Mouse (Mus musculus) midbrain, embryonic 16.5 days (tissue): ENCODE data around the gene Colca2. TPM values are rescaled to one million over a fixed set of nuclear protein-coding genes. Genes with fewer than 3 reads are reported as not detected.

ENCODE experiments used
- ATAC-seq: fragments of 200-750 bp; cut with Nextera tagmentation; 2 replicates; pipeline ENCODE4 v1.8.0; 2017; ENCODE audit warnings: moderate TSS enrichment
- H3K27ac ChIP-seq: fragments of 300-500 bp; sonication (generic); 2 replicates; pipeline ENCODE4 v1.5.1; 2014; ENCODE audit warnings: mild to moderate bottlenecking, low read length, mixed read lengths
- H3K27me3 ChIP-seq: fragments of 300-500 bp; sonication (generic); 2 replicates; pipeline ENCODE4 v1.6.1; 2014; ENCODE audit warnings: low read depth, low read length, mixed read lengths; ENCODE audit not compliant: control insufficient read depth, insufficient read depth
- H3K36me3 ChIP-seq: fragments of 300-500 bp; sonication (generic); 2 replicates; pipeline ENCODE4 v1.6.1; 2014; ENCODE audit warnings: mild to moderate bottlenecking, low read length, moderate library complexity, mixed read lengths; ENCODE audit not compliant: control insufficient read depth, insufficient read depth
- H3K4me1 ChIP-seq: fragments of 300-500 bp; sonication (generic); 2 replicates; pipeline ENCODE4 v1.6.1; 2014; ENCODE audit warnings: mild to moderate bottlenecking, low read length, mixed read lengths; ENCODE audit not compliant: control insufficient read depth, insufficient read depth
- H3K4me2 ChIP-seq: fragments of 300-500 bp; sonication (generic); 2 replicates; pipeline ENCODE4 v1.6.1; 2014; ENCODE audit warnings: mild to moderate bottlenecking, low read length, mixed read lengths
- H3K4me3 ChIP-seq: fragments of 300-500 bp; sonication (generic); 2 replicates; pipeline ENCODE4 v1.5.1; 2014; ENCODE audit warnings: low read depth, mild to moderate bottlenecking, low read length, moderate library complexity, mixed read lengths
- H3K9ac ChIP-seq: fragments of 300-500 bp; sonication (generic); 2 replicates; pipeline ENCODE4 v1.6.1; 2014; ENCODE audit warnings: low read depth, low read length, mixed read lengths
- H3K9me3 ChIP-seq: fragments of 300-500 bp; sonication (generic); replicated peaks from 2 replicates; pipeline ENCODE4 v1.6.1; 2014; ENCODE audit warnings: mild to moderate bottlenecking, low read length, mixed read lengths; ENCODE audit not compliant: control insufficient read depth, poor library complexity, severe bottlenecking
- WGBS: fragments of 180-500 bp; shearing (Covaris S2); extraction: QIAGEN DNeasy Blood & Tissue Kit; methylation state at CpG from one replicate; pipeline ENCODE4 v1.1.7; 2014; 5-methylcytosine and 5-hydroxymethylcytosine counted together
- polyA plus RNA-seq: library from polyadenylated mRNA; unstranded; fragments of >200 nt; fragmentation: Nextera tagmentation; extraction: Ambion mirVana; gene quantifications from 2 replicates; pipeline ENCODE4 v1.2.1, GENCODE M21; 2015

The Colca2 gene
- 0.38 and 0.55 TPM in 2 replicates for polyA plus RNA-seq

DNA sequence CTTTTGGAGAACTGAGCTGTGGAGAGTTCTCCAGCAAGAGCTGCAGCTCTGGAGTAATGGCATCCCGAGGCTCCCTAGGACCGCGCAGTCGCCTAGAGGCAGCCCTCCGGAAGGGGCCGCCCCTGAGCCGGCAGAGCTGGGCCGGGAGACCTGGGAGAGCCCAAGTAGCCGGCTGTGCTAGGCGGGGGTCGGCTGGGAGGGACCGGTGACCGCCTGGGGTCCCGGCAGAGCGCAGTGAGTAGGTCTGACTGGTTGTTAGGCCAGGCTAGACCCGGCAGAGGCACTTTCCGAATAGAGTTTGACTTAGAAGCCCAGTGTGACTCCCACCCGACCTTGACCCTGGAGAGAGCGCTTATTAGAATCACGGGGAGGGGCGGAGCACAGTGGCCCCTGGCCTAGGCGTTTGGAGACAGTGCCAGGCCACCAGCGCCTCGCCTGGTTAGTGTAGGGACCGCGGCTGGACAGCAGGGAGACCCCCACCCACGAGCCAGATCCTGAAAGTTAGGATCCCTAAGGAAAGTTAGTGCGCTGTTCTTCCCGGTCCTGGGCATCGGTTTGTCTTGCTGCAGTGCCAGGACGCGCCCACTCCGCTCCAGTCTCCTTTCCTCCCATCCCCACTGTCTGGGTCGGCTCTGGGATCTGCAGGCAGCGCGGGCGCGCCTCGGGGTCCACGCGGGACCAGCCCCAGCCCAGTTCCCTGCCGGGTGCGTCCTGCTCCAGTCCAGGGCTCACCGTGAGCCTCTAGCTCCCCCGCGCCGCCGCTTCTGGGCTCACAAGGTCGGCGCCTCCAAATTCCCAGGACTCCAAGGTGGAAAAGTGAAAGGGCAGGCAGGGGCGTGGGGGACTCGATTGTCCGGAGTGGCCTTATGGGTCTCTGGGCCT, at the start of gene Colca2:
TSS of gene Colca2 (minus strand) at position 70 of the 882 bp plus-strand sequence.
- H3K27ac ChIP-seq: no peak within 1 kb of the TSS
- peak within 1 kb of the TSS; percentile 42 for H3K4me3 ChIP-seq
- H3K9me3 ChIP-seq: no peaks in the 10 kb centered on the region
- H3K36me3 ChIP-seq: no peaks in the 10 kb centered on the region
- peaks cover 26% of the 10 kb centered on the region for H3K27me3 ChIP-seq
- ATAC-seq: peak; percentile 96
- peak within 1 kb of the TSS; percentile 82 for H3K4me2 ChIP-seq
- under 1% methylated on average over 53 of the region's 53 CpGs for WGBS
- peaks cover 15% of the 10 kb centered on the region; the same call in 1 of the 2 replicates for H3K4me1 ChIP-seq
- peak within 1 kb of the TSS; percentile 58 for H3K9ac ChIP-seq

DNA sequence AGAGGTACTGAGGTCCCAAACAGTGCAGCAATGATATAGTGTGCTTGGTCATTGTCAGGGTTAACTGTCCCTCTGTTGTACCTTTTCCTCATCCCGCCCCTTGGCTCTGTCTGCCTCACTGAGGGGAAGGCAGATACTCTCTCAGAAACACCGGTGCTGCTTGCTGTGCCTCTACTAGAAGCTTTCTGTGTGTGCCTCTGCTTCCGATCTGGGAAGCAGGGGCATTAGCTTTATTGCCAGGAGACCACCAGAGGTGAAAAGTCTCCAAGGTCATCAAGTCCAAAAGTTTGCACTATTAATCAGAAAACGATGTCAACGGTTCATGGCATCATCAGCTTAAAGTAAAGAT, 49.2 kb upstream of the Colca2 start:
- Histone ChIP-seq H3K4me2 (no peak overlapping the region), H3K9me3 (no peaks in the 10 kb centered on the region), H3K27ac (no peak overlapping the region), H3K27me3 (no peaks in the 10 kb centered on the region), H3K9ac (no peak overlapping the region), H3K4me1 (no peaks in the 10 kb centered on the region), H3K4me3 (no peak overlapping the region), H3K36me3 (no peaks in the 10 kb centered on the region)
- no peak for ATAC-seq
- 86% methylated on average over 5 of the region's 5 CpGs for WGBS

DNA sequence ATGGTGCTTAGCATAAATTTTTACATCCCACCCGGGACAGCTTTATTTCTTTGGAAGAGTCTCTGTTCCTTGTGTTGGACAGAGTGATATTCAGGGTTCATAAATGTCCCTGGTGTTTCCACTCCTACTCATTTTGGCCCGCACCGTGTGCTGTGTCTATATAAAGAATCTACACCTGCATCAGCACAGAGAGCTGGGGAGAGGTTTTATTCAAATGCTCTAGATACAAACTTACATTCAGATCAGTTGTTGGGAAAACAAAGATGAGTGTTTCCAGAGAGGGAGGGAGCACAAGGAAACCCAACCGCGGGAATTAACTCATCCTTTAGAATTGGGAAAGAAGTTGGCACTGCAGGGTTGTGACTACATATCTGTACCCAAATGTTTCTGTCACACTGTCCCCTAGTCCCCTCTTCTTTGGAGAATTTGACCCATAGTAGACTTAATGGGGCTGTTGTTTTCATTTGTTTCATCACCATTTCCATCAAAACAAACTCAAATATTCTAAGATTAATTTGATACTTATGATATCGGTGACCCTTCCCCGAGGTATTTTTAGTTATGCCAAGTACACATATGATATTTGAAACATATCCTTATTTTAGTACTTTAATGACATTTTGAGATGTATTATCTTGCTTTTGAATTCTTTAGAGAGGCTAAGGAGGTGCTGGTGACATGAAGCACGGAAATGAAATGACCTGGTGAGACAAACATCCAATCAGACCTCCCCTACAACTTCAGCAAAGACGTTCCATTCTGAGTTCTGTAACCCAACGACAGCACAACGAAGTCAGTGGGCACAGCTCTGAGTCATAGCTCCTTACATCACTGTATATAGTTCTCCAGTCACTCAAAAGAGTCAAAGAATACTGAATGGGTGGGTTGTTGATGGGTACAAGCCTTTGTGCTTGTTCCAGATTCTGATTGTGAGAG, 48.5 kb upstream of the Colca2 start:
- Histone ChIP-seq H3K4me1 (no peaks in the 10 kb centered on the region), H3K9ac (no peak overlapping the region), H3K9me3 (no peaks in the 10 kb centered on the region), H3K27ac (no peak overlapping the region), H3K4me3 (no peak overlapping the region), H3K36me3 (no peaks in the 10 kb centered on the region), H3K27me3 (no peaks in the 10 kb centered on the region), H3K4me2 (no peak overlapping the region)
- no peak for ATAC-seq
- 87% methylated on average over 11 of the region's 11 CpGs for WGBS

DNA sequence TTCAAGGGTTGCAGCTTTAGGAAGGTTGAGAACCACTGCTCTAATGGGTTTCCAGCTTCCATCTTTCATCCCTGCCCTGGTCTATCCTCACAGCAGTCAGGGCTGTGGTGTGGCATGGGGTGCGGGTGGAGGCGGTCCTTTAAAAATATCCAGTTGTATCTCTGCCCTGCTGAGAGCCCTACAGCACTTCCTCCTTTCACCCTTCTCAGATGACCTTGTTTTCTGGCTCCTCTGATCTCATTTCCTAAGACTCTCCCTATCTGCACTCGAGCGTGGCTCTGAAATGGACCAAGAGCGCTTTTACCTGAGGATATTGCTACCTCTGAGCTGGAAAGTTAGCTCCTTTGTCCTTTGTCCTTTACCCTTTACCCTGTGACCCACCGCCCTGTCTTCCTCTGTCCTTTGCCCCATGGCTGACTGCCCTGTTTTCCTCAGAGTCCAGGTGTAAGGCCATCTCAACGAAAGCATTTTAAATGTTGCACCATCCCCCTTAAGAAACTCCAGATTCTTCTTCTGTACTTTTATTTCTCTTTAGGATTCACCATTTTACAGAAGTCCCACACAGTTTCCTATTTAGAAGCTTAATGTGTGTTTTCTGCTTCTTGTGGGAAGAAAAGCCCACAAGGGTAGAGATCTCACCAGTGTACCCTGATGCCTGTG, 46.2 kb upstream of the Colca2 start:
- H3K4me1 ChIP-seq: no peaks in the 10 kb centered on the region
- H3K9ac ChIP-seq: no peak overlapping the region
- no peak overlapping the region for H3K4me3 ChIP-seq
- ATAC-seq: no peak
- no peaks in the 10 kb centered on the region for H3K27me3 ChIP-seq
- H3K27ac ChIP-seq: no peak overlapping the region
- H3K9me3 ChIP-seq: no peaks in the 10 kb centered on the region
- 89% methylated on average over 7 of the region's 7 CpGs for WGBS
- no peaks in the 10 kb centered on the region for H3K36me3 ChIP-seq
- H3K4me2 ChIP-seq: no peak overlapping the region

DNA sequence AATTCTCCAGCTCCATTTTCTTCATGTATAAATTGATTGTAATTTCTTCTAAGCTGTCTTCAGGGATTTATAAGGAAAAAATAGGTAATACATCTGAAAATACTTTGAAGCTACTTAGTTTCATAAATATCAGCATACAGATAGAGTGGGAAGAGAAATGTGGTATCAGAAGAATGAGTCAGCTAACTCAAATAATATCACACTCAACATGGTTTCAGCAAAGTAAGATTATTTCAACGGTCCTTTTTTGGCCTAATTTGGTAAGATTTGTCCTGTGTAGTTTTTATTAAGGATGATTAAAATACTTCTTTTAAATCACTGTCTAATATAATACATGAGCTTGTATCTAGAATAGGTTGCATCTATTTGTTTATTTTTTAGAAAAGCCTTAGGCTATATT, 41.7 kb upstream of the Colca2 start:
- H3K36me3 ChIP-seq: no peaks in the 10 kb centered on the region
- H3K27me3 ChIP-seq: no peaks in the 10 kb centered on the region
- 85% methylated on average over 1 of the region's 1 CpGs for WGBS
- H3K9me3 ChIP-seq: no peaks in the 10 kb centered on the region
- H3K4me2 ChIP-seq: no peak overlapping the region
- no peak overlapping the region for H3K9ac ChIP-seq
- no peak overlapping the region for H3K4me3 ChIP-seq
- H3K27ac ChIP-seq: no peak overlapping the region
- no peak for ATAC-seq
- no peaks in the 10 kb centered on the region for H3K4me1 ChIP-seq

DNA sequence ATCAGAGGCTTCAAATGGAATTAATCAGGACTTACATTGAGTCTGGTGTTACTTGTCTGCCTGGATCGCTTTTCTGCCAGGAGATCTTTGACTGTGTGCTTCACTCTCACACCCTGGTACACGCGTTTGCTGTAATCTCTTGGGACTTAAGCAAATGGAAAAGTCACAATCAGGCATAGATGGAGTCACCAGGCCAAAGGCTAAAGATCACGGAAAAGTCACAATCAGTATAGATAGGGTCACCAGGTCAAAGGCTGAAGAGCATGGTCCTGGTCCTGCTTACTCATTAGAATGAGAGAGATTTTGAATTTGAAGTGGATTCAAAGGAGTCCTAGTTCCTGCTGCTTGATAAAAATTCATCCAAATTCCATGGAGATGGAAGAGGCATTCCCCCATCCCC, 39.9 kb upstream of the Colca2 start:
- Histone ChIP-seq H3K9me3 (no peaks in the 10 kb centered on the region), H3K27ac (no peak overlapping the region)

DNA sequence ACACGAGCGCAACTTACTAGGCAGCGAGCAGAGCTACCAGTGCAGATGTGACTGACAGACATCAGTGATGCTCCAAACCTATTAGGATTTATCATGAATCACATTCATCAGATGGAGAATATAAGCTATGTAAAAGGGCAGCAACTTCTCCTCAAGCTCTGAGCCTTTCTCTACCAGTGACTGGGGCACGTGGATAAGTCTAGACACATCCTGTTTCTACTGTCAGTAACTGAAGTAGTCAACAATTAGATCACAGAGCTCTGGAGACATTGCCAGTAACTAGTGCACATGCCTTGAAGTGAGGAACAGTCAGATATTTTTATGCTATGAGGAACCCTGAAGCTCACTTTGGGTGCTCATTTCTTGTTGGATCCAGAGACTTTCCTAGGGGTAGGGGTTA, 39.0 kb upstream of the Colca2 start:
- Histone ChIP-seq H3K36me3 (no peaks in the 10 kb centered on the region), H3K4me2 (no peak overlapping the region), H3K4me1 (no peaks in the 10 kb centered on the region), H3K9me3 (no peaks in the 10 kb centered on the region), H3K27me3 (no peaks in the 10 kb centered on the region), H3K4me3 (no peak overlapping the region), H3K9ac (no peak overlapping the region), H3K27ac (no peak overlapping the region)
- ATAC-seq: no peak
- 94% methylated on average over 4 of the region's 4 CpGs for WGBS

More for the DNA sequence above, 39.9 kb upstream of the Colca2 start:
- H3K4me2 ChIP-seq: no peak overlapping the region
- WGBS: 74% methylated on average over 4 of the region's 4 CpGs
- ATAC-seq: no peak
- no peaks in the 10 kb centered on the region for H3K27me3 ChIP-seq
- no peaks in the 10 kb centered on the region for H3K36me3 ChIP-seq
- H3K9ac ChIP-seq: no peak overlapping the region
- H3K4me1 ChIP-seq: no peaks in the 10 kb centered on the region
- H3K4me3 ChIP-seq: no peak overlapping the region

DNA sequence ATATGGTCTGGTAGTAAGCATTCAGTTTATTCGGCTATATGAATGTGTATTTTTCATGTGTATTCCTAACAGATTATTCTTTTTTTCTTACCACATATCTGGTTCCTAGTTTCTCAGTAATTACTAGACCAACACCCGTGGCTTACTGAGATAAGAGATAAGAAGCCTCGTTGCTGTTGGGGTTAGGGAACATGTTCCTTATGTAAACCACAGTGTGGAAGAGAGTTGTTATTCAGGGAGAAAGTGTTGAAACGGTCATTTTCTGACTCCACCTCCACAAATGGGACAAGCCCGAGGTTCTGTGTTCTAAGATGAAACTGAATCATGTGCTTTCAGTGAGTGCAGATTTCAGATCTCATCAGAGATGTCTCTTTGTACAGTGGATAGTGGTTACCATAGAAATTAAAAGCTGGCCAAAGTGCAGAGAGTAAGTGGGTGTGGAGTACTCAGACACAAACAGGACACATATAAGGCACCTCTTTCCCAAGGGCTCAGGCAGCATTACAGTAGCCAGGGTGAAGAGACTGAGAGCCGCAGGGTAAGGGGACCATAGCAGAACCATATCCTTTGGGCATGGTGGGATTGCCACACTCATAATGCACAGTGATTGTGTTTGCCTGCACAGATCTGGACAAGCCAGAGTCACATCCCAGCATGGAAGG, 37.2 kb upstream of the Colca2 start:
- H3K4me3 ChIP-seq: no peak overlapping the region
- H3K27me3 ChIP-seq: no peaks in the 10 kb centered on the region
- no peaks in the 10 kb centered on the region for H3K4me1 ChIP-seq
- no peak overlapping the region for H3K4me2 ChIP-seq
- no peaks in the 10 kb centered on the region for H3K36me3 ChIP-seq
- ATAC-seq: no peak
- no peak overlapping the region for H3K27ac ChIP-seq
- H3K9me3 ChIP-seq: no peaks in the 10 kb centered on the region
- WGBS: 80% methylated on average over 6 of the region's 6 CpGs
- no peak overlapping the region for H3K9ac ChIP-seq
